Mouse (Mus musculus) thymus, postnatal 4 days (tissue): Measurements from ENCODE around the gene Arvcf.

Source experiments
- DNase-seq: peaks from one replicate; pipeline ENCODE4 v3.0.0; 2021

Gene Arvcf

GRCm38 (mm10) chr16:18347931-18348600 lies at the start of gene Arvcf, which contains the start of gene Tango2:
TSS of gene Arvcf (plus strand) at chr16:18348182.
TSS of gene Tango2 (minus strand) at chr16:18348103.
- peak; percentile 82 for DNase-seq

GRCm38 (mm10) chr16:18308159-18308558 lies 39.8 kb upstream of the Arvcf start:
- no peak for DNase-seq

GRCm38 (mm10) chr16:18318992-18319391 lies 29.0 kb upstream of the Arvcf start:
- DNase-seq: no peak

- no peak for DNase-seq
Measured at GRCm38 (mm10) chr16:18321443-18321842, 26.5 kb upstream of the Arvcf start.

- no peak for DNase-seq
Measured at GRCm38 (mm10) chr16:18323460-18323859, 24.5 kb upstream of the Arvcf start.

GRCm38 (mm10) chr16:18324031-18324430 lies 24.0 kb upstream of the Arvcf start:
- DNase-seq: no peak

GRCm38 (mm10) chr16:18325741-18326140 lies 22.2 kb upstream of the Arvcf start:
- DNase-seq: peak; percentile 63

- DNase-seq: no peak
Measured at GRCm38 (mm10) chr16:18327936-18328335, 20.0 kb upstream of the Arvcf start.

GRCm38 (mm10) chr16:18328524-18328923 lies 19.5 kb upstream of the Arvcf start:
- no peak for DNase-seq

- DNase-seq: no peak
Measured at GRCm38 (mm10) chr16:18333976-18334375, 14.0 kb upstream of the Arvcf start.

GRCm38 (mm10) chr16:18335981-18336380 lies 12.0 kb upstream of the Arvcf start:
- DNase-seq: no peak

- DNase-seq: no peak
Measured at GRCm38 (mm10) chr16:18337261-18337660, 10.7 kb upstream of the Arvcf start.

- no peak for DNase-seq
Measured at GRCm38 (mm10) chr16:18339866-18340265, 8.1 kb upstream of the Arvcf start.

- DNase-seq: no peak
Measured at GRCm38 (mm10) chr16:18341605-18342004, 6.4 kb upstream of the Arvcf start.

GRCm38 (mm10) chr16:18342076-18342475 lies 5.9 kb upstream of the Arvcf start:
- no peak for DNase-seq

GRCm38 (mm10) chr16:18342650-18343570 lies 5.1 kb upstream of the Arvcf start:
- DNase-seq: peak; percentile 54

GRCm38 (mm10) chr16:18343778-18344177 lies 4.2 kb upstream of the Arvcf start:
- DNase-seq: peak; percentile 98

- peak; percentile 93 for DNase-seq
Measured at GRCm38 (mm10) chr16:18345243-18345642, 2.7 kb upstream of the Arvcf start.

GRCm38 (mm10) chr16:18348601-18349175 lies 706 bp downstream of the Arvcf start:
- DNase-seq: peak; percentile 38

GRCm38 (mm10) chr16:18349761-18350325 lies 1.9 kb downstream of the Arvcf start:
- DNase-seq: no peak

GRCm38 (mm10) chr16:18351313-18352055 lies 3.5 kb downstream of the Arvcf start:
- DNase-seq: peak; percentile 70

GRCm38 (mm10) chr16:18353106-18353505 lies 5.1 kb downstream of the Arvcf start:
- DNase-seq: no peak
